Mouse (Mus musculus) CH12.LX (cell line): ENCODE measurements around the gene Gas7. TPM values are rescaled to one million over a fixed set of nuclear protein-coding genes. Genes with fewer than 3 reads are reported as not detected.

Experiments
- DNase-seq: peaks from one replicate; pipeline ENCODE4 v3.0.0-alpha.2; 2013; ENCODE audit errors: extremely low read depth
- H3K27ac ChIP-seq: 2 replicates; pipeline ENCODE4 v1.5.1; 2012; ENCODE audit warnings: low read depth, mild to moderate bottlenecking, control low read depth, moderate library complexity; ENCODE audit not compliant: insufficient read depth
- H3K27me3 ChIP-seq: replicated peaks from 2 replicates; pipeline ENCODE3; 2012; ENCODE audit warnings: inconsistent platforms
- H3K36me3 ChIP-seq, 2 experiments: replicated peaks in 1 of 2; 2 replicates each; pipeline versions ENCODE3 to v1.6.1; 2012; ENCODE audit warnings: inconsistent platforms in 1 of 2, low read length in 1 of 2, mild to moderate bottlenecking in 1 of 2, mixed read lengths in 1 of 2, moderate library complexity in 1 of 2; ENCODE audit not compliant: control insufficient read depth in 1 of 2, insufficient read depth in 1 of 2
- H3K4me1 ChIP-seq, 2 experiments: 2 replicates each; pipeline ENCODE4 v1.6.1; 2012; ENCODE audit warnings: inconsistent platforms in 1 of 2, moderate library complexity in 1 of 2; ENCODE audit not compliant: insufficient read depth in 2 of 2, control insufficient read depth in 1 of 2
- H3K4me2 ChIP-seq: 2 replicates; pipeline ENCODE4 v1.6.1; 2012; ENCODE audit warnings: low read depth, mild to moderate bottlenecking, control low read depth; ENCODE audit not compliant: poor library complexity, insufficient read depth, severe bottlenecking
- H3K4me3 ChIP-seq, 3 experiments: fragments of 150-350 bp in 1 of 3; sonication (generic) in 1 of 3; replicated peaks in 1 of 3; 2 replicates each; pipeline versions ENCODE3 to v1.5.1; 2011 to 2012; ENCODE audit warnings: low read depth in 2 of 3, low read length in 2 of 3, mild to moderate bottlenecking in 2 of 3, moderate library complexity in 2 of 3, control low read depth in 1 of 3, improper control_type of control experiment in 1 of 3, inconsistent platforms in 1 of 3, mixed read lengths in 1 of 3; ENCODE audit not compliant: poor library complexity in 1 of 3
- H3K79me2 ChIP-seq: replicated peaks from 2 replicates; pipeline ENCODE4 v1.6.1; 2012; ENCODE audit warnings: mild to moderate bottlenecking, moderate library complexity; ENCODE audit not compliant: control insufficient read depth, poor library complexity, insufficient read depth, severe bottlenecking; ENCODE audit errors: extremely low read depth
- H3K9ac ChIP-seq: 2 replicates; pipeline ENCODE4 v1.6.1; 2012; ENCODE audit warnings: low read depth, mild to moderate bottlenecking, control low read depth, moderate library complexity; ENCODE audit not compliant: insufficient read depth
- H3K9me3 ChIP-seq: replicated peaks from 2 replicates; pipeline ENCODE3; 2012; ENCODE audit warnings: low read length, inconsistent platforms, mixed read lengths
- BHLHE40 ChIP-seq: IDR thresholded peaks from 2 replicates; pipeline ENCODE4 v1.6.1; 2011; ENCODE audit warnings: mild to moderate bottlenecking, low read depth, low read length, improper control_type of control experiment
- CHD2 ChIP-seq: IDR thresholded peaks from 2 replicates; pipeline ENCODE4 v1.6.1; 2011; ENCODE audit warnings: low read length, improper control_type of control experiment
- EP300 ChIP-seq: IDR thresholded peaks from 2 replicates; pipeline ENCODE4 v1.6.1; 2011; ENCODE audit warnings: low read length, improper control_type of control experiment
- GABPA ChIP-seq: IDR thresholded peaks from 2 replicates; pipeline ENCODE4 v1.6.1; 2012; ENCODE audit warnings: low read depth, low read length, improper control_type of control experiment, inconsistent platforms; ENCODE audit not compliant: insufficient replicate concordance
- IRF4 ChIP-seq: IDR thresholded peaks from 2 replicates; pipeline ENCODE4 v1.6.1; 2014; ENCODE audit warnings: low read depth, mild to moderate bottlenecking, inconsistent platforms, low read length, improper control_type of control experiment
- JUN ChIP-seq: IDR thresholded peaks from 2 replicates; pipeline ENCODE4 v1.6.1; 2011; ENCODE audit warnings: low read depth, mild to moderate bottlenecking, low read length, improper control_type of control experiment, moderate library complexity; ENCODE audit not compliant: insufficient read depth
- MAFK ChIP-seq: IDR thresholded peaks from 2 replicates; pipeline ENCODE4 v1.6.1; 2011; ENCODE audit warnings: low read length, improper control_type of control experiment; ENCODE audit not compliant: insufficient replicate concordance
- MAX ChIP-seq: IDR thresholded peaks from 2 replicates; pipeline ENCODE4 v1.6.1; 2011; ENCODE audit warnings: low read length, improper control_type of control experiment
- MAZ ChIP-seq: IDR thresholded peaks from 2 replicates; pipeline ENCODE4 v1.6.1; 2012; ENCODE audit warnings: low read depth, mild to moderate bottlenecking, inconsistent platforms, low read length, improper control_type of control experiment, moderate library complexity
- NELFE ChIP-seq: IDR thresholded peaks from 2 replicates; pipeline ENCODE4 v1.6.1; 2011; ENCODE audit warnings: low read depth, low read length, improper control_type of control experiment
- POLR2A ChIP-seq: IDR thresholded peaks from 2 replicates; pipeline ENCODE4 v1.6.1; 2011; ENCODE audit warnings: low read depth, mild to moderate bottlenecking, improper control_type of control experiment, low read length
- RCOR1 ChIP-seq: conservative IDR thresholded peaks from 2 replicates; pipeline ENCODE4 v1.6.1; 2012; ENCODE audit warnings: low read depth, mild to moderate bottlenecking, inconsistent platforms, low read length, improper control_type of control experiment
- SMC3 ChIP-seq: IDR thresholded peaks from 2 replicates; pipeline ENCODE4 v1.6.1; 2011; ENCODE audit warnings: low read depth, low read length, improper control_type of control experiment
- TCF12 ChIP-seq: IDR thresholded peaks from 2 replicates; pipeline ENCODE4 v1.6.1; 2014; ENCODE audit warnings: low read depth, mild to moderate bottlenecking, inconsistent platforms, low read length, improper control_type of control experiment
- USF2 ChIP-seq: conservative IDR thresholded peaks from 2 replicates; pipeline ENCODE4 v1.6.1; 2011; ENCODE audit warnings: low read depth, low read length, improper control_type of control experiment
- ZC3H11A ChIP-seq: IDR thresholded peaks from 2 replicates; pipeline ENCODE4 v1.6.1; 2012; ENCODE audit warnings: low read depth, mild to moderate bottlenecking, inconsistent platforms, low read length, improper control_type of control experiment
- ZKSCAN1 ChIP-seq: IDR thresholded peaks from 2 replicates; pipeline ENCODE4 v1.6.1; 2012; ENCODE audit warnings: low read depth, inconsistent platforms, low read length, improper control_type of control experiment, borderline replicate concordance
- ZMIZ1 ChIP-seq: IDR thresholded peaks from 2 replicates; pipeline ENCODE4 v1.6.1; 2012; ENCODE audit warnings: low read depth, mild to moderate bottlenecking, inconsistent platforms, low read length, improper control_type of control experiment
- ZNF384 ChIP-seq: IDR thresholded peaks from 2 replicates; pipeline ENCODE4 v1.6.1; 2012; ENCODE audit warnings: low read depth, low read length, improper control_type of control experiment, inconsistent platforms
- dilution Hi-C: fragments of 300-500 bp; cut with MboI; formaldehyde crosslinking; loops from 2 replicates; pipeline ENCODE4 v1.14.3; 2020; ENCODE audit warnings: low sequenced_read_pairs; ENCODE audit not compliant: extremely low pct_unique_long_range_greater_than_20kb, extremely low pct_ligation_motif_present
- in situ Hi-C: fragments of 300-500 bp; cut with MboI; formaldehyde crosslinking; loops from 3 replicates; pipeline ENCODE4 v1.14.3; 2019; ENCODE audit warnings: low sequenced_read_pairs, low pct_ligation_motif_present, low pct_unique_long_range_greater_than_20kb, mixed read lengths
- polyA plus RNA-seq: library from polyadenylated mRNA; unstranded; fragments of >175 nt; gene quantifications from 2 replicates; pipeline ENCODE4 v1.2.1, GENCODE M21; 2012; ENCODE audit warnings: low read depth; ENCODE audit not compliant: insufficient read length
- total RNA-seq, 2 experiments: library from RNA; depleted of rRNA; stranded (reverse); fragments of 300-350 nt in 1 of 2; fragments of >200 nt in 1 of 2; gene quantifications; 2 replicates each; pipeline ENCODE4 v1.2.3; 2012 to 2014

Gas7 gene
- total and polyA plus RNA-seq, 3 experiments, result 7.0 to 20.8 (median 7.0) TPM

- in situ Hi-C loops, result no loop called here
- no peak overlapping the region for H3K4me2 ChIP-seq
- no peak overlapping the region for H3K27ac ChIP-seq
- H3K79me2 ChIP-seq, result no peaks in the 10 kb centered on the region
- no peaks in the 10 kb centered on the region for H3K9me3 ChIP-seq
- DNase-seq, result no peak
- no peaks in the 10 kb centered on the region for H3K27me3 ChIP-seq
- no peak overlapping the region for H3K4me3 ChIP-seq
- H3K4me1 ChIP-seq, result peaks cover 0 to 2% of the 10 kb centered on the region in 2 experiments; a peak in 1 of 4 replicates
- dilution Hi-C loops, result no loop called here
- H3K9ac ChIP-seq, result no peak overlapping the region
- TF ChIP-seq GABPA, result no peak
- H3K36me3 ChIP-seq, result peaks cover 4 to 85% of the 10 kb centered on the region in 2 experiments
Observed at GRCm38 (mm10) chr11:67666129-67666528, 210.9 kb downstream of the Gas7 start.

DNA sequence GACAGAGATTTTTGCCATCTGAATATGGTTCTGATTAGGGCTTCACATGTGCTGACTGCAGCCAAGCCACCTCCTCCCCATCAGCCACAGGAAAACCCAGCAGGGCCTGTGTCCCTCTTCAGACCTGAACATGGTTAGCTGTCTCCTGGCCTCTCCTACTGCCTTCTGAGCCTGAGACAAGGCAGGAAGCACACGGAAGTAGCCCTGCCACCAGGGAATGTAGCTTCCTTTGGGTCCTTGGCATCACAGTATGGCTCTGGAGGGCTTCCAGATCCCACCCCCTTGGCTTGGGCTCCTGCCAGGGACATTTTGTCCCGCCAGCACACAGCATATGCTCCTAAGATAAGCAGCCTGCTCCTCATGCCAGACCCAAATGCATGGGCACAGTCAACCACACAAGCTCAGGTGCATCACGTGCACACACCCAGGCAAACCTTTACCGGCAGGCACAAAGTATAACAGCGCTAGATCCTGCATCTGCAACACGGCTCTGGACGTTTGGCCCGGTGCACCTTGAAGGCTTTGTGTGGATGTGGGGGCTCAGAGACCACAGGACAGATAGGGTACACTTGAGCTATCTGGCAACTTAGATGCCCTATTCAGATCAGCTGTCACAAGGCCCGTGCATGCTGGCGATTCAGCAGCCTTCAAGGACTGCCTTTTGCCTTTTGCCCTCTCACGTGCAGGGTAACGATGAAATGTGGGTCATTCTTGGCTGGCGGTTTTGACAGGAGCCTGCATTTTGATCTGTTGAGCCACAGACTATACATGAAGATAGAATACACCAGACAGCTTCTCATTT, 212.5 kb downstream of the Gas7 start:
- Histone ChIP-seq H3K27ac (no peak overlapping the region), H3K4me2 (no peak overlapping the region), H3K36me3 (peaks cover 4 to 84% of the 10 kb centered on the region in 2 experiments), H3K27me3 (no peaks in the 10 kb centered on the region), H3K4me3 (no peak overlapping the region), H3K9me3 (no peaks in the 10 kb centered on the region), H3K79me2 (no peaks in the 10 kb centered on the region)
- in situ Hi-C loops, result no loop called here
- no peak for DNase-seq
- dilution Hi-C loops, result no loop called here
- TF ChIP-seq SMC3 (no peak), IRF4 (no peak), MAX (no peak), ZNF384 (no peak), TCF12 (no peak)
- TF ChIP-seq, all 38 proteins: peak for 0
- Histone ChIP-seq H3K4me1 (peaks cover 0 to 2% of the 10 kb centered on the region in 2 experiments; a peak in 1 of 4 replicates), H3K9ac (no peak overlapping the region)

- H3K79me2 ChIP-seq, result no peaks in the 10 kb centered on the region
- no peaks in the 10 kb centered on the region for H3K27me3 ChIP-seq
- no peak overlapping the region for H3K4me2 ChIP-seq
- H3K9me3 ChIP-seq, result no peaks in the 10 kb centered on the region
- in situ Hi-C loops, result no loop called here
- H3K36me3 ChIP-seq, result peaks cover under 1 to 83% of the 10 kb centered on the region in 2 experiments
- no peak overlapping the region for H3K27ac ChIP-seq
- no peak overlapping the region for H3K4me3 ChIP-seq
- no peak overlapping the region for H3K9ac ChIP-seq
- H3K4me1 ChIP-seq, result peaks cover 0 to under 1% of the 10 kb centered on the region in 2 experiments; a peak in 1 of 4 replicates
- DNase-seq, result no peak
- dilution Hi-C loops, result no loop called here
- TF ChIP-seq ZNF384, result no peak
- TF ChIP-seq POLR2A, result no peak
- no peak for TF ChIP-seq BHLHE40
- no peak for TF ChIP-seq NELFE
- no peak for TF ChIP-seq RCOR1
- no peak for TF ChIP-seq TCF12
- TF ChIP-seq MAZ, result no peak
- TF ChIP-seq EP300, result no peak
- TF ChIP-seq ZMIZ1, result no peak
- TF ChIP-seq CHD2, result no peak
- no peak for TF ChIP-seq USF2
- no peak for TF ChIP-seq MAFK
- TF ChIP-seq ZKSCAN1, result no peak
- no peak for TF ChIP-seq ZC3H11A
- TF ChIP-seq JUN, result no peak
- TF ChIP-seq, all 38 proteins: peak for 0
Observed at GRCm38 (mm10) chr11:67668460-67669007, 213.3 kb downstream of the Gas7 start.
